Mouse (Mus musculus) ES-Bruce4 (cell line): ENCODE data around the gene Med7. TPM values are rescaled to one million over a fixed set of nuclear protein-coding genes. Genes with fewer than 3 reads are reported as not detected.

Source experiments
- H3K27ac ChIP-seq: 2 replicates; pipeline ENCODE4 v1.5.1; 2012; ENCODE audit warnings: low read length, inconsistent platforms; ENCODE audit not compliant: insufficient read depth
- H3K27me3 ChIP-seq: 2 replicates; pipeline ENCODE4 v1.6.1; 2012; ENCODE audit warnings: mild to moderate bottlenecking, low read length, inconsistent platforms; ENCODE audit not compliant: control insufficient read depth, poor library complexity, insufficient read depth, severe bottlenecking
- H3K36me3 ChIP-seq: 2 replicates; pipeline ENCODE4 v1.6.1; 2012; ENCODE audit warnings: inconsistent platforms, mild to moderate bottlenecking, low read length, moderate library complexity; ENCODE audit not compliant: control insufficient read depth, poor library complexity, insufficient read depth, severe bottlenecking
- H3K4me1 ChIP-seq: one replicate; pipeline ENCODE4 v1.8.1; 2011; ENCODE audit warnings: low read length; ENCODE audit not compliant: control insufficient read depth, insufficient read depth
- H3K4me3 ChIP-seq: 2 replicates; pipeline ENCODE4 v1.5.1; 2011; ENCODE audit warnings: low read depth, mild to moderate bottlenecking, low read length
- H3K9ac ChIP-seq: 2 replicates; pipeline ENCODE4 v1.6.1; 2012; ENCODE audit warnings: low read depth, mild to moderate bottlenecking, inconsistent platforms; ENCODE audit not compliant: poor library complexity, severe bottlenecking
- H3K9me3 ChIP-seq: replicated peaks from 2 replicates; pipeline ENCODE4 v1.6.1; 2012; ENCODE audit warnings: mild to moderate bottlenecking, low read length, inconsistent platforms; ENCODE audit not compliant: control insufficient read depth, poor library complexity, insufficient read depth, severe bottlenecking
- CTCF ChIP-seq: IDR thresholded peaks from one replicate; pipeline ENCODE4 v1.8.1; 2011; ENCODE audit warnings: low read depth, low read length
- EP300 ChIP-seq: IDR thresholded peaks from 2 replicates; pipeline ENCODE4 v1.6.1; 2011; ENCODE audit warnings: low read depth, low read length; ENCODE audit not compliant: insufficient read depth
- POLR2A ChIP-seq: IDR thresholded peaks from one replicate; pipeline ENCODE4 v1.8.1; 2011; ENCODE audit warnings: low read length; ENCODE audit not compliant: insufficient read depth
- polyA plus RNA-seq: library from polyadenylated mRNA; stranded (reverse); fragments of >200 nt; gene quantifications from 2 replicates; pipeline ENCODE4 v1.2.4, GENCODE M21; 2011; ENCODE audit warnings: low read depth; ENCODE audit not compliant: missing spikeins, insufficient read depth, insufficient read length

Med7 gene
- polyA plus RNA-seq, 1 experiment: 48.6 TPM

DNA sequence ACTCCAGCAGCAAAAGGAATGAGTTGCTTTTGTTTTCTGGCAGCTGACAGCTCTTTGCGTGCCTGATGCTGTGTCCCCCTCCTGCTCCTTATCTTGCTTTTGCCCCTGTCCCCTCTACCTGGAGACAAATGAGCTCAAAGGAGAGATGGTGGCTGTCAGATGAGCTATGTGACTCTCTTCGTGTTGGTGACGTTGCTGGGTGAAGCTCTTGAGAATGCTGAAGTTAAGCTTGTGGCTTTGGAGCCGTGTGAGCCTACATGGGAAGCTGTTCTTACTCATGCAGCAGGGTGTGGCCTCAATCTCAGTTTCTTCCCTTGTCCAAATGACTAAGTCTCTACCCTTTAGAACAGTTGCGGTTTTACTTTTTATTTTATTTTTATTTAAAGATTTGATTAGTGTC is 25.2 kb downstream of the Med7 start:
- Histone ChIP-seq H3K36me3 (no peaks in the 10 kb centered on the region), H3K27ac (no peak overlapping the region), H3K9ac (no peak overlapping the region)

DNA sequence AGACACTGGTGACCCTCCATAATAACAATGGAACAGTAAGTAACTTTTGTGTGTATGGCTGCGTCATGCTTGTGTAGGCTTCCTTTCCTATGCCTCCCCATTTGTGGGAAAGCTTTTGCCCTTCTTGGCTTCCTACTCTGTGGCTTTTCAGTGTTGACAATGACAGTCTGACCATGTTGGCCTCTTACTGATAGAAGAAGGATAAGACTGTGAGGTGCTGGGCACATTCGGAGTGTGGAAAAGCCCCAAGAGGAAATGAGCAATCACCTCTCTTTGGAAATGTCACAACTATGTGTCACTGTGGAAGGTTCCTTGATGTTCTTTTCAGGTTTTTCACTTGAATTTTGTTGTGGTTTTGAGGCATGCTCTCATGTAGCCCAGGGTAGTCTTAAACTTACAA is 30.2 kb downstream of the Med7 start:
- no peaks in the 10 kb centered on the region for H3K27me3 ChIP-seq
- H3K36me3 ChIP-seq: no peaks in the 10 kb centered on the region
- H3K9me3 ChIP-seq: no peaks in the 10 kb centered on the region; the same call in 1 of the 2 replicates
- H3K4me1 ChIP-seq: no peaks in the 10 kb centered on the region
- TF ChIP-seq CTCF: no peak
- TF ChIP-seq EP300: no peak
- TF ChIP-seq POLR2A: no peak
- no peak overlapping the region for H3K27ac ChIP-seq
- no peak overlapping the region for H3K9ac ChIP-seq
- no peak overlapping the region for H3K4me3 ChIP-seq

More for the DNA sequence above, 25.2 kb downstream of the Med7 start:
- Histone ChIP-seq H3K4me3 (no peak overlapping the region), H3K4me1 (no peaks in the 10 kb centered on the region), H3K9me3 (no peaks in the 10 kb centered on the region; the same call in 1 of the 2 replicates), H3K27me3 (no peaks in the 10 kb centered on the region; the same call in 1 of the 2 replicates)
- no peak for TF ChIP-seq EP300

DNA sequence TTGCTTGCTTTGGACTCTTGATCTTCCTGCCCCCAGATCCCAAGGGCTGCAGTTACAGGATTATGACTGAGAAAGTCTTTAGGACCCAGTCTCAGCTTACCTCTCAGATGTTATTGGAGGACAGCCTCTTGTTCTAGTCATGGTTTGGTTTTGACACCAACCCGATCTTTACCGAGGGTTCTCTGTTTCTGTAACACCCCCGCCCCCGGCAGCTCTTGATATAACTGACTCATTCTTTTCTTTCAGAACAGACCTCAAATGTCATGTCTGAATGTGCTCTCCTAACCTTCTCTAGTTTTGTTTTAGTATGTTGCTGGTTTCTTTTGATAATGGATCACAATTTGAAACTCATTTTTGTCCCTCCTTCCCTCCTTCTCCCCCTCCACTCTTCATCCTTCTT is 37.5 kb downstream of the Med7 start:
- Histone ChIP-seq H3K27me3 (no peaks in the 10 kb centered on the region), H3K4me1 (no peaks in the 10 kb centered on the region), H3K36me3 (no peaks in the 10 kb centered on the region), H3K9me3 (peaks cover 6% of the 10 kb centered on the region), H3K9ac (no peak overlapping the region), H3K27ac (no peak overlapping the region), H3K4me3 (no peak overlapping the region)
- TF ChIP-seq CTCF (no peak), POLR2A (no peak), EP300 (no peak)

DNA sequence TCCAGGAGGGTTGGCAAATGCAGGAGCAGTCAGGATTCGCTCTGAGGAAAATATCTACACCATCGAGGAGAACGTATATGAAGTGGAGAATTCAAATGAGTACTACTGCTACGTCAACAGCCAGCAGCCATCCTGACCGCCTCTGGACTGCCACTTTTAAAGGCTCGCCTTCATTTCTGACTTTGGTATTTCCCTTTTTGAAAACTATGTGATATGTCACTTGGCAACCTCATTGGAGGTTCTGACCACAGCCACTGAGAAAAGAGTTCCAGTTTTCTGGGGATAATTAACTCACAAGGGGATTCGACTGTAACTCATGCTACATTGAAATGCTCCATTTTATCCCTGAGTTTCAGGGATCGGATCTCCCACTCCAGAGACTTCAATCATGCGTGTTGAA is 42.6 kb downstream of the Med7 start:
- H3K9ac ChIP-seq: no peak overlapping the region

DNA sequence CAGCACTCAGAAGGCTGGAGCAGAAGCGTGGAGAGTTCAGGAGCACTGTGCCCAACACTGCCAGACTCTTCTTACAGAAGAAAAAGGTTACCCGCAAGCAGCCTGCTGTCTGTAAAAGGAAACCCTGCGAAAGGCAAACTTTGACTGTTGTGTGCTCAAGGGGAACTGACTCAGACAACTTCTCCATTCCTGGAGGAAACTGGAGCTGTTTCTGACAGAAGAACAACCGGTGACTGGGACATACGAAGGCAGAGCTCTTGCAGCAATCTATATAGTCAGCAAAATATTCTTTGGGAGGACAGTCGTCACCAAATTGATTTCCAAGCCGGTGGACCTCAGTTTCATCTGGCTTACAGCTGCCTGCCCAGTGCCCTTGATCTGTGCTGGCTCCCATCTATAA is 43.8 kb downstream of the Med7 start:
- Histone ChIP-seq H3K4me3 (no peak overlapping the region), H3K9ac (no peak overlapping the region), H3K27ac (no peak overlapping the region), H3K36me3 (no peaks in the 10 kb centered on the region), H3K9me3 (peaks cover 1% of the 10 kb centered on the region), H3K27me3 (no peaks in the 10 kb centered on the region), H3K4me1 (no peaks in the 10 kb centered on the region)
- no peak for TF ChIP-seq CTCF
- no peak for TF ChIP-seq EP300
- TF ChIP-seq POLR2A: no peak

More for the DNA sequence above, 42.6 kb downstream of the Med7 start:
- Histone ChIP-seq H3K27me3 (no peaks in the 10 kb centered on the region), H3K36me3 (no peaks in the 10 kb centered on the region), H3K27ac (no peak overlapping the region), H3K9me3 (peaks cover 6% of the 10 kb centered on the region), H3K4me1 (no peaks in the 10 kb centered on the region), H3K4me3 (no peak overlapping the region)
- TF ChIP-seq EP300 (no peak), POLR2A (no peak)

DNA sequence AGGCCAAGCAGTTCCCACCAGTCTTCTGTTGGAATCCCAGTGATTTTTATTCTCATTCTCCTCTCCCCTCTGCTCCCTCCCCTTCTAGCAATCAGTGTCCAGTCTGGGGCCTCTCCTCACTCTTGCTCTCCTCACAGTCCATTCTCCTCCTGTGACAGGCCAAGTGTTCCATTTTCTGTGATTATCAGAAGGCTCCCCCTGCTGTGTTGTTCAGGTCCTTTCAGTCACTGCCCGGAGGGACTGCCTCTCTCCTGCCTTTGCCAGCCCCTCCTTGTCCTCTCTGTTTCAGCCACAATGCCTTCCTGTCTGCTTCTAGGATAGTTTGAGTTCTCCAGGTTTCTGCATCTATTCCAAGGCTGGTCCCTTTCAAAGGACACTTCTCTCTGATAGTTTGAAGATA is 51.5 kb downstream of the Med7 start:
- Histone ChIP-seq H3K4me3 (no peak overlapping the region), H3K9ac (no peak overlapping the region), H3K36me3 (no peaks in the 10 kb centered on the region), H3K4me1 (no peaks in the 10 kb centered on the region), H3K27me3 (no peaks in the 10 kb centered on the region), H3K27ac (no peak overlapping the region), H3K9me3 (no peaks in the 10 kb centered on the region; the same call in 1 of the 2 replicates)
- no peak for TF ChIP-seq POLR2A
- no peak for TF ChIP-seq CTCF
- TF ChIP-seq EP300: no peak

DNA sequence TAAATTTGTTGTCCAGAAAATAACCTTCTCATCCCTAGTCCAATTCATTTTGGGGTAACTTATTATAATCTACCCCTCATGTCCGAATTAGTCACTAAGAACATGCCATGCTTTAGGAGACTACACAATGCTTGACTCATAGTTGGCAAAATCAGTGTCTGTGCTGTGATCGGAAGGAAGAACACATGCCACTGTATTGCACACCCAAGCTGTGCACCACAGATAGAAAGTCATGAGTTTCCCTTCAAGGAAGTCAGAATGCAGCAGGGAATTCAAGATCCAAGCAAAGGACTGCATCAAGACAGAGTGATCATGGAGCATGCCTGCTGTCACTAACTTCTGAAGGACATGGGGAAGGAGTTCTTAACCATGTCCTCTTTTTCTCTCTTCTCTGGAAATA is 51.9 kb downstream of the Med7 start:
- no peak overlapping the region for H3K4me3 ChIP-seq

More for the DNA sequence above, 51.9 kb downstream of the Med7 start:
- Histone ChIP-seq H3K27ac (no peak overlapping the region), H3K36me3 (no peaks in the 10 kb centered on the region), H3K27me3 (no peaks in the 10 kb centered on the region), H3K9ac (no peak overlapping the region), H3K9me3 (no peaks in the 10 kb centered on the region; the same call in 1 of the 2 replicates), H3K4me1 (no peaks in the 10 kb centered on the region)
- no peak for TF ChIP-seq EP300
- no peak for TF ChIP-seq CTCF
- TF ChIP-seq POLR2A: no peak

Other genes with a start within 250 kb of the Med7 start
- gene Fndc9, start 201.4 kb upstream of the Med7 start, polyA plus RNA-seq: not detected in 2 replicates
- 31.2 and 33.1 TPM in 2 replicates for gene Cyfip2, start 124.1 kb upstream of the Med7 start, polyA plus RNA-seq
- not detected in 2 replicates for gene Itk, start 47.4 kb upstream of the Med7 start, polyA plus RNA-seq
- not detected in 2 replicates for gene Fam71b, start 40.4 kb upstream of the Med7 start, polyA plus RNA-seq
- gene Havcr2, start 18.0 kb downstream of the Med7 start, polyA plus RNA-seq: 0.26 TPM in 1 of 2 replicates, not detected in the other
- not detected in 2 replicates for gene Gm12169, start 87.3 kb downstream of the Med7 start, polyA plus RNA-seq
- gene BC053393, start 134.6 kb downstream of the Med7 start, polyA plus RNA-seq: not detected in 2 replicates
- not detected in 2 replicates for gene Dppa1, start 192.3 kb downstream of the Med7 start, polyA plus RNA-seq